Mouse (Mus musculus) cerebellum, adult 11 months (tissue): ENCODE data around the gene Olfr311.

Experiments used
- DNase-seq: peaks from one replicate; pipeline ENCODE4 v3.0.0; 2022

Olfr311 gene

DNA sequence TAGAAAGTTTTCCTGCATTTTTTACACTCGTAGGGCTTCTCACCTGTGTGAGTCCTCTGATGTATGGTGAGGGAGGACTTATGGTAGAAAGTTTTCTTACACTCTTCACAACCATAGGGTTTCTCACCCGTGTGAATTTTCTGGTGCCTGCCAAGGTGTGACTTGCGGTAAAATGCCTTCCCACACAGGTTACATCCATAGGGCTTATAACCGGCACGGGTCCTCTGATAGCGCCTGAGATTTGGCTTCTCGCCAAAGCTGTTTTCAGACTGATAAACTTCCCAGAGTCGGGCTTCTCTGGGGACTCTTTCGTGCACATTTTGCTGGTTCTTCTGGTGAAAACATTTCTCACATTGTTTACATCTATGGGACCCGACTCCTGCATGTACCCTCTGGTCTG lies 51.5 kb downstream of the Olfr311 start:
- no peak for DNase-seq
